Mouse (Mus musculus): ENCODE results near the gene Sestd1.

- no peak for TF ChIP-seq CTCF (IDR thresholded peaks at IDR 0.05; ENCODE audit: control insufficient read depth, insufficient read depth, low read length)
- no peak for TF ChIP-seq POLR2A (IDR thresholded peaks at IDR 0.05; ENCODE audit: borderline replicate concordance, control insufficient read depth, low read depth, low read length)
Measured at GRCm38 (mm10) chr2:77149576-77149975, 130.8 kb downstream of the Sestd1 start.
